In genomic region chr1:65113536-65114172, GRCm38 (mm10) we compare ENCODE assay signal across 16 mouse cellular contexts. TPM values are rescaled to one million over a fixed set of nuclear protein-coding genes. Genes with fewer than 3 reads are reported as not detected.
DNase-seq lines count a peak whose midpoint lies in the region.
"Had no signal": no experiment of that assay in that cellular context is flagged by ENCODE, and none has a peak within 500 bp of the region (broad histone marks: within the 10 kb centered on the region; RNA-seq: fewer than 3 reads in every experiment).

No protein-coding gene starts in this region.

- peak; percentile 44 for DNase-seq in adrenal gland, adult 2 months
- DNase-seq in adrenal gland, postnatal 25 days: no peak
- peak; percentile 57 for DNase-seq in 3134 (ENCODE audit: extremely low read depth, insufficient read length, low spot score)
- peak; percentile 94 for DNase-seq in fat pad, adult 2 months (ENCODE audit: extremely low read depth, low read depth, low spot score)
- DNase-seq in lung, postnatal 14 days: peak; percentile 37
- DNase-seq in cerebellum, adult 8-10 months: no peak
- DNase-seq in T-cell, adult 2 months (ENCODE audit: low spot score): no peak
- no peak for DNase-seq in layer of hippocampus, postnatal 10 days (ENCODE audit: low spot score in 2 of 2)
- DNase-seq: embryo, embryonic 11 days; gastrocnemius, postnatal 36 days had no signal

RNA-seq across cellular contexts. Expression of gene Gm28845, which starts 5.7 kb away (rescaled TPM):
- total RNA-seq in adrenal gland, adult 2 months (2021): not detected
- polyA plus RNA-seq in adrenal gland, adult 2 months (2012; rRNA removed): not detected in 2 replicates
- total RNA-seq in adrenal gland, postnatal 25 days (2021): not detected in 2 replicates
- total RNA-seq in layer of hippocampus, postnatal 10 days (2021): 1 to 10 TPM in 1 of 2 experiments, not detected in 1; 2.2 TPM
- total RNA-seq: gastrocnemius, postnatal 36 days; hematopoietic stem cell, adult 5-6 weeks had no signal
- polyA plus RNA-seq: C2C12; forebrain, embryonic 12.5 days; limb, embryonic 10.5 days; midbrain, embryonic 13.5 days; Patski had no signal

RNA-seq across cellular contexts. Expression of gene D630023F18Rik, which starts 9.4 kb away (rescaled TPM):
- not detected for total RNA-seq in adrenal gland, adult 2 months (2021)
- not detected in 2 replicates for polyA plus RNA-seq in adrenal gland, adult 2 months (2012; rRNA removed)
- total RNA-seq in adrenal gland, postnatal 25 days (2021): not detected in 2 replicates
- 10 to 100 TPM; 18.2 to 18.6 TPM for total RNA-seq in layer of hippocampus, postnatal 10 days (2021)
- total RNA-seq: gastrocnemius, postnatal 36 days; hematopoietic stem cell, adult 5-6 weeks had no signal
- polyA plus RNA-seq: C2C12 had no signal

RNA-seq across cellular contexts. Expression of gene Cryga, which starts 10.5 kb away (rescaled TPM):
- total RNA-seq in adrenal gland, adult 2 months (2021): not detected
- not detected in 2 replicates for polyA plus RNA-seq in adrenal gland, adult 2 months (2012; rRNA removed)
- total RNA-seq in adrenal gland, postnatal 25 days (2021): not detected in 2 replicates
- 1 to 10 TPM in 1 of 2 experiments, under 1 TPM in 1; 0.78 to 1.7 TPM for total RNA-seq in layer of hippocampus, postnatal 10 days (2021)
- total RNA-seq: gastrocnemius, postnatal 36 days; hematopoietic stem cell, adult 5-6 weeks had no signal
- polyA plus RNA-seq: C2C12; limb, embryonic 10.5 days; midbrain, embryonic 13.5 days; Patski had no signal

RNA-seq across cellular contexts. Expression of gene Crygb, which starts 31.6 kb away (rescaled TPM):
- not detected for total RNA-seq in adrenal gland, adult 2 months (2021)
- not detected in 2 replicates for polyA plus RNA-seq in adrenal gland, adult 2 months (2012; rRNA removed)
- not detected in 2 replicates for total RNA-seq in adrenal gland, postnatal 25 days (2021)
- total RNA-seq in layer of hippocampus, postnatal 10 days (2021): not detected
- total RNA-seq: gastrocnemius, postnatal 36 days; hematopoietic stem cell, adult 5-6 weeks had no signal
- polyA plus RNA-seq: C2C12; forebrain, embryonic 12.5 days; limb, embryonic 10.5 days; Patski had no signal

RNA-seq across cellular contexts. Expression of gene Crygc, which starts 40.2 kb away (rescaled TPM):
- total RNA-seq in adrenal gland, adult 2 months (2021): not detected
- polyA plus RNA-seq in adrenal gland, adult 2 months (2012; rRNA removed): not detected in 2 replicates
- total RNA-seq in adrenal gland, postnatal 25 days (2021): not detected in 2 replicates
- total RNA-seq in layer of hippocampus, postnatal 10 days (2021): not detected
- total RNA-seq: gastrocnemius, postnatal 36 days; hematopoietic stem cell, adult 5-6 weeks had no signal
- polyA plus RNA-seq: C2C12; forebrain, embryonic 12.5 days; limb, embryonic 10.5 days; midbrain, embryonic 13.5 days; Patski had no signal

Comparison
In these comparisons a context has a peak if more than half of its experiments do, and no peak if none do; other contexts are left out.
1. DNase-seq: peak in adrenal gland, adult 2 months (single experiment), 3134 (single experiment), fat pad, adult 2 months (single experiment) and lung, postnatal 14 days (single experiment); none in adrenal gland, postnatal 25 days (single experiment), cerebellum, adult 8-10 months (single experiment), T-cell, adult 2 months (single experiment) and layer of hippocampus, postnatal 10 days (0 of 2).
2. RNA of gene D630023F18Rik, which starts 9.4 kb away (total RNA-seq): 18.2 to 18.6 TPM in layer of hippocampus, postnatal 10 days; not detected in adrenal gland, adult 2 months and not detected in adrenal gland, postnatal 25 days; every median in the first group is over 10 times any median in the second.